Mouse (Mus musculus) urinary bladder, adult 2 months (tissue): ENCODE measurements at regions not wholly inside any gene's neighbourhood (a gene's known extent, or its start where the extent isn't known, plus 50 kb on each side); places are given as distances from the start of the nearest gene placed in this dataset.

Experiments
- DNase-seq: peaks from one replicate; pipeline ENCODE4 v3.0.0; 2022; ENCODE audit warnings: low spot score

GRCm38 (mm10) chr10:117940441-117941265 lies 94.8 kb upstream of the Rap1b start:
- no peak for DNase-seq

GRCm38 (mm10) chr10:117941266-117941651 lies 95.4 kb upstream of the Rap1b start:
- no peak for DNase-seq

- DNase-seq, result no peak
Observed at GRCm38 (mm10) chr10:117943702-117944307, 98.0 kb upstream of the Rap1b start.

- DNase-seq, result no peak
Observed at GRCm38 (mm10) chr10:117947191-117947590, 101.4 kb upstream of the Rap1b start.

- no peak for DNase-seq
Observed at GRCm38 (mm10) chr10:117947911-117948310, 102.1 kb upstream of the Rap1b start.

GRCm38 (mm10) chr10:117952116-117953025 lies 106.5 kb upstream of the Rap1b start:
- DNase-seq, result no peak

- no peak for DNase-seq
Observed at GRCm38 (mm10) chr10:117953026-117953711, 107.3 kb upstream of the Rap1b start.

GRCm38 (mm10) chr10:117956174-117956950 lies 110.5 kb upstream of the Rap1b start:
- DNase-seq, result no peak

GRCm38 (mm10) chr10:117974706-117975105 lies 128.9 kb upstream of the Rap1b start:
- DNase-seq, result no peak

GRCm38 (mm10) chr10:117975467-117975866 lies 129.6 kb upstream of the Rap1b start:
- no peak for DNase-seq

- DNase-seq, result no peak
Observed at GRCm38 (mm10) chr10:117979091-117979490, 133.3 kb upstream of the Rap1b start.

GRCm38 (mm10) chr10:117982611-117983210 lies 136.9 kb upstream of the Rap1b start:
- no peak for DNase-seq

GRCm38 (mm10) chr10:117983271-117983670 lies 137.4 kb upstream of the Rap1b start:
- no peak for DNase-seq

GRCm38 (mm10) chr10:117984784-117985602 lies 139.2 kb upstream of the Rap1b start:
- DNase-seq, result no peak

GRCm38 (mm10) chr10:117987620-117988019 lies 141.8 kb upstream of the Rap1b start:
- DNase-seq, result no peak

- DNase-seq, result no peak
Observed at GRCm38 (mm10) chr10:117988076-117988475, 142.2 kb upstream of the Rap1b start.

GRCm38 (mm10) chr10:117991176-117991575 lies 145.3 kb upstream of the Rap1b start:
- DNase-seq, result no peak

GRCm38 (mm10) chr10:117992317-117992716 lies 146.5 kb upstream of the Rap1b start:
- no peak for DNase-seq

GRCm38 (mm10) chr10:117993809-117994208 lies 147.8 kb upstream of the Mdm1 start:
- DNase-seq, result no peak

- DNase-seq, result no peak
Observed at GRCm38 (mm10) chr10:117994768-117995167, 146.8 kb upstream of the Mdm1 start.
